In the genomic region with DNA sequence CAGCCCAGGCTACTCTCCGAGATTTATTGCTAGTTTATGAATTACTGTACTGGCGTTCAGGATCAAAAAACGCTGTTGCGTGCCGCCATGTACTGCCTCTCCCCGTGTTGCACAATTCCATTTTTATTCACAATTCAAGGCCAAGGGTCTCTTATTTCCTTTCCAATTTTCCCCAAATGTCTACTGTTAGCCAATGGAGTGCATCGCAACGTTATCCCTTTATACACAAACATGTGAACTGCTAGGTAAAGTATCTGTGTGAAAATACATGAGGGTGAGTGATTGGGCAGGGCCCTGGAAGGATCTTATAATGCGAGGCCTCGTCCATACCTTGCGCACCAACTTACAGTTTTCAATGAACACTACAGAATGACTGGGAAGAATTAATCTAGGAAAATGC, we compare ENCODE assay signal across 9 mouse cellular contexts. TPM values are rescaled to one million over a fixed set of nuclear protein-coding genes. Genes with fewer than 3 reads are reported as not detected.
DNase-seq lines count a peak whose midpoint lies in the region; ATAC-seq and TF ChIP-seq lines count a peak whose summit lies in the region.
"Had no signal": no experiment of that assay in that cellular context is flagged by ENCODE, and none has a peak within 500 bp of the region (broad histone marks: within the 10 kb centered on the region; RNA-seq: fewer than 3 reads in every experiment).

No protein-coding gene starts in this region.

- H3K36me3 ChIP-seq in testis, adult 2 months (ENCODE audit: control insufficient read depth, insufficient read depth, low read length), result peaks cover 5% of the 10 kb centered on the region; the same call in 1 of the 2 replicates
- H3K36me3 ChIP-seq in intestine, embryonic 16.5 days (ENCODE audit: control insufficient read depth, insufficient read depth, low read length), result no peaks in the 10 kb centered on the region
- no peaks in the 10 kb centered on the region for H3K36me3 ChIP-seq in neural tube, embryonic 11.5 days (ENCODE audit: control insufficient read depth, insufficient read depth, low read length)

- peaks cover 2% of the 10 kb centered on the region; the same call in 1 of the 2 replicates for H3K4me1 ChIP-seq in testis, adult 2 months (ENCODE audit: control insufficient read depth, insufficient read depth, low read length)
- peaks cover 6% of the 10 kb centered on the region; the same call in 1 of the 2 replicates for H3K4me1 ChIP-seq in intestine, embryonic 16.5 days (ENCODE audit: control insufficient read depth, insufficient read depth, low read length)
- 0 out of 2 replicates have a peak, but pooled peaks cover 6% of the 10 kb centered on the region for H3K4me1 ChIP-seq in neural tube, embryonic 11.5 days (ENCODE audit: control insufficient read depth, insufficient read depth, low read length)

- no peak for TF ChIP-seq CTCF in testis, adult 2 months (IDR thresholded peaks at IDR 0.05; ENCODE audit: control insufficient read depth, insufficient read depth, insufficient replicate concordance, low read depth, low read length)

- H3K27ac ChIP-seq in testis, adult 2 months (ENCODE audit: control insufficient read depth, insufficient read depth, low read depth, low read length), result 0 out of 2 replicates have a peak overlapping the region, but pooled peaks have one; percentile 36
- peak overlapping the region; percentile 67 for H3K27ac ChIP-seq in intestine, embryonic 16.5 days (ENCODE audit: low read length)
- H3K27ac ChIP-seq in neural tube, embryonic 11.5 days (ENCODE audit: low read depth, low read length), result no peak overlapping the region

- no peaks in the 10 kb centered on the region for H3K27me3 ChIP-seq in testis, adult 2 months (ENCODE audit: control insufficient read depth, insufficient read depth, low read length)
- no peaks in the 10 kb centered on the region for H3K27me3 ChIP-seq in intestine, embryonic 16.5 days (replicated peaks; ENCODE audit: control insufficient read depth, insufficient read depth, low read length)
- H3K27me3 ChIP-seq in neural tube, embryonic 11.5 days (ENCODE audit: control insufficient read depth, insufficient read depth, low read length), result no peaks in the 10 kb centered on the region

- H3K9me3 ChIP-seq in intestine, embryonic 16.5 days (ENCODE audit: control insufficient read depth, low read length), result no peaks in the 10 kb centered on the region
- no peaks in the 10 kb centered on the region for H3K9me3 ChIP-seq in neural tube, embryonic 11.5 days (ENCODE audit: control insufficient read depth, low read length)

- peak overlapping the region; percentile 62 for H3K4me3 ChIP-seq in testis, adult 2 months (ENCODE audit: control insufficient read depth, low read depth, low read length)
- peak overlapping the region; percentile 85 for H3K4me3 ChIP-seq in intestine, embryonic 16.5 days (ENCODE audit: low read length)
- peak overlapping the region; percentile 72 for H3K4me3 ChIP-seq in neural tube, embryonic 11.5 days (ENCODE audit: low read depth, low read length)

- ATAC-seq in intestine, embryonic 16.5 days, result peak; percentile 32
- no peak for ATAC-seq in neural tube, embryonic 11.5 days (ENCODE audit: insufficient read depth, low FRiP score, low TSS enrichment)

- peak; percentile 36 to 75 for DNase-seq in adrenal gland, adult (ENCODE audit: inconsistent age in 2 of 2, low spot score in 1 of 2)
- DNase-seq in adrenal gland, postnatal 25 days, result no peak
- no peak for DNase-seq in testis, postnatal 14 days (ENCODE audit: low spot score)
- no peak for DNase-seq in neural tube, embryonic 11.5 days (ENCODE audit: low spot score)
- no peak for DNase-seq in layer of hippocampus, adult 9-11 months
- DNase-seq in gastrocnemius, adult 8-10 months (ENCODE audit: low spot score in 2 of 2), result no peak

- peak overlapping the region; percentile 47 for H3K4me2 ChIP-seq in intestine, embryonic 16.5 days (ENCODE audit: low read depth, low read length)
- peak overlapping the region; percentile 58 for H3K4me2 ChIP-seq in neural tube, embryonic 11.5 days (ENCODE audit: low read depth)

- TF ChIP-seq POLR2A in testis, adult 2 months (IDR thresholded peaks at IDR 0.05; ENCODE audit: control insufficient read depth, low read depth, low read length), result no peak

- 12% methylated on average over 11 of the region's 11 CpGs for WGBS in intestine, embryonic 16.5 days
- WGBS in neural tube, embryonic 11.5 days, result 38% methylated on average over 11 of the region's 11 CpGs

- H3K9ac ChIP-seq in intestine, embryonic 16.5 days (ENCODE audit: low read depth, low read length), result peak overlapping the region; percentile 96
- peak overlapping the region; percentile 79 for H3K9ac ChIP-seq in neural tube, embryonic 11.5 days (ENCODE audit: low read length)

RNA-seq across cellular contexts. Expression of a gene that starts 0.9 kb away (rescaled TPM):
- total RNA-seq in adrenal gland, postnatal 25 days (2021), result 41.2 and 55.9 TPM in 2 replicates
- polyA plus RNA-seq in testis, adult 2 months (2012; rRNA removed), result 73.1 and 94.3 TPM in 2 replicates
- 55.7 and 61.8 TPM in 2 replicates for polyA plus RNA-seq in intestine, embryonic 16.5 days (2015; fragmentation: Nextera tagmentation; extraction: Ambion mirVana)
- polyA plus RNA-seq in neural tube, embryonic 11.5 days (2014; fragmentation: Nextera tagmentation; extraction: Ambion mirVana), result 83.5 and 84.1 TPM in 2 replicates
- total RNA-seq in gastrocnemius, adult 8-10 months (2022), result 10 to 100 TPM; 30.9 to 34.1 (median 33.6) TPM

RNA-seq across cellular contexts. Expression of a gene that starts 31.6 kb away (rescaled TPM):
- total RNA-seq in adrenal gland, postnatal 25 days (2021), result 0.85 TPM in 1 of 2 replicates, not detected in the other
- 1.6 TPM in 2 replicates for polyA plus RNA-seq in testis, adult 2 months (2012; rRNA removed)
- 0.77 and 0.84 TPM in 2 replicates for polyA plus RNA-seq in intestine, embryonic 16.5 days (2015; fragmentation: Nextera tagmentation; extraction: Ambion mirVana)
- polyA plus RNA-seq in neural tube, embryonic 11.5 days (2014; fragmentation: Nextera tagmentation; extraction: Ambion mirVana), result 1.5 and 2.7 TPM in 2 replicates
- not detected for total RNA-seq in gastrocnemius, adult 8-10 months (2022)
- total RNA-seq: hematopoietic stem cell, adult 5-6 weeks had no signal

RNA-seq across cellular contexts. Expression of a gene that starts 48.3 kb away (rescaled TPM):
- 15.7 and 16.8 TPM in 2 replicates for total RNA-seq in adrenal gland, postnatal 25 days (2021)
- 2.6 and 3.4 TPM in 2 replicates for polyA plus RNA-seq in testis, adult 2 months (2012; rRNA removed)
- polyA plus RNA-seq in intestine, embryonic 16.5 days (2015; fragmentation: Nextera tagmentation; extraction: Ambion mirVana), result 2.3 and 2.4 TPM in 2 replicates
- polyA plus RNA-seq in neural tube, embryonic 11.5 days (2014; fragmentation: Nextera tagmentation; extraction: Ambion mirVana), result 2.8 and 3.8 TPM in 2 replicates
- 1 to 10 TPM; 1.2 to 4.9 (median 3.1) TPM for total RNA-seq in gastrocnemius, adult 8-10 months (2022)

RNA-seq across cellular contexts. Expression of a gene that starts 49.3 kb away (rescaled TPM):
- total RNA-seq in adrenal gland, postnatal 25 days (2021), result 129 and 133 TPM in 2 replicates
- polyA plus RNA-seq in testis, adult 2 months (2012; rRNA removed), result 65.4 and 79.7 TPM in 2 replicates
- 208 and 227 TPM in 2 replicates for polyA plus RNA-seq in intestine, embryonic 16.5 days (2015; fragmentation: Nextera tagmentation; extraction: Ambion mirVana)
- 332 and 337 TPM in 2 replicates for polyA plus RNA-seq in neural tube, embryonic 11.5 days (2014; fragmentation: Nextera tagmentation; extraction: Ambion mirVana)
- total RNA-seq in gastrocnemius, adult 8-10 months (2022), result 10 to 100 TPM; 87.0 to 94.2 (median 90.6) TPM

RNA-seq across cellular contexts. Expression of a gene that starts 49.5 kb away (rescaled TPM):
- total RNA-seq in adrenal gland, postnatal 25 days (2021), result 41.9 and 43.2 TPM in 2 replicates
- 4.7 and 5.3 TPM in 2 replicates for polyA plus RNA-seq in testis, adult 2 months (2012; rRNA removed)
- 59.4 and 66.8 TPM in 2 replicates for polyA plus RNA-seq in intestine, embryonic 16.5 days (2015; fragmentation: Nextera tagmentation; extraction: Ambion mirVana)
- 82.2 and 83.5 TPM in 2 replicates for polyA plus RNA-seq in neural tube, embryonic 11.5 days (2014; fragmentation: Nextera tagmentation; extraction: Ambion mirVana)
- total RNA-seq in gastrocnemius, adult 8-10 months (2022), result 1 to 10 TPM; 2.5 to 3.4 (median 2.9) TPM

Comparison
In these comparisons a context has a peak if more than half of its experiments do, and no peak if none do; other contexts are left out.
1. DNase-seq: peak in adrenal gland, adult (2 of 2); none in adrenal gland, postnatal 25 days (single experiment), testis, postnatal 14 days (single experiment), neural tube, embryonic 11.5 days (single experiment), layer of hippocampus, adult 9-11 months (single experiment) and gastrocnemius, adult 8-10 months (0 of 2).
2. Peak in every context shown above with its lines, with median percentiles within 50 percentile points of each other: H3K4me3 ChIP-seq.